Mouse (Mus musculus): Measurements from ENCODE around the gene Mrps9.

- TF ChIP-seq MAFK (IDR thresholded peaks at IDR 0.05; ENCODE audit: insufficient read depth, low read depth, low read length) (no peak), CHD2 (IDR thresholded peaks at IDR 0.05; ENCODE audit: low read depth, low read length) (no peak), ZNF384 (IDR thresholded peaks at IDR 0.05; ENCODE audit: low read depth, low read length) (no peak), HCFC1 (IDR thresholded peaks at IDR 0.05; ENCODE audit: borderline replicate concordance, insufficient read depth, low read length) (no peak), ZC3H11A (IDR thresholded peaks at IDR 0.05; ENCODE audit: borderline replicate concordance, low read depth, low read length) (0 out of 2 replicates have a peak, but pooled peaks have one; percentile 6)
These were observed 101.9 kb downstream of the Mrps9 start, which contains the start of gene Gpr45 for GRCm38 (mm10) chr1:42952734-42953481.

Measured in ES-E14 (cell line).